Mouse (Mus musculus): ENCODE data around the gene Vmn2r87.
"Not testable (repeated sequence)": the region's sequence is repeated elsewhere in the genome, so short reads cannot be mapped to it uniquely, and the experiment has no call there.

DNA sequence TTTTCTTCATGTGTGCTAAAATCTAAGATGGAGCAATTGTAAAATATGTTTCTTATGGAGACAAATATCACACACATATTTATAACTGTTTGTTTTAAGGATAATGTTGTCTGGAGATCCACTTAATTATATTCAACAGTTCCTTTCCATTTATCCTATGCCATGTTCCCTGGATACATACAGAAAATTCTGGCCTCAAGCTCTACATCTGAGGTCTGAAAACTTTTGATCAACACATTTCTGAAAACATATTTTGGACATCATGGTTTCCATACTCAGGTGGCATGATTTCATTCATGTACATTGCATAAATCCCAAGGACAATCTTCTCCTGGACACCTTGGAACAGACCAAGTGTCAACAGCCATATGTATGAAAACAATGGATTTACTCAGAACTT, 67.6 kb downstream of the Vmn2r87 start, which contains the start of gene Vmn2r85:
- not testable (repeated sequence) for TF ChIP-seq CTCF (IDR thresholded peaks at IDR 0.05; ENCODE audit: borderline replicate concordance, insufficient read depth, low read length); POLR2A (IDR thresholded peaks at IDR 0.05; ENCODE audit: low read depth, low read length)
